Mouse (Mus musculus): ENCODE data around the gene Pgm2l1.

- TF ChIP-seq MAFK (IDR thresholded peaks at IDR 0.05; ENCODE audit: insufficient read depth, low read depth, low read length) (no peak), ZNF384 (IDR thresholded peaks at IDR 0.05; ENCODE audit: low read depth, low read length) (no peak), CHD2 (IDR thresholded peaks at IDR 0.05; ENCODE audit: low read depth, low read length) (no peak), HCFC1 (IDR thresholded peaks at IDR 0.05; ENCODE audit: borderline replicate concordance, insufficient read depth, low read length) (no peak)
Measured at GRCm38 (mm10) chr7:100244225-100244624, 17.0 kb downstream of the Pgm2l1 start.
